Mouse (Mus musculus) macrophage (primary cell): ENCODE data around the gene Emsy. TPM values are rescaled to one million over a fixed set of nuclear protein-coding genes. Genes with fewer than 3 reads are reported as not detected.

ENCODE experiments used
- polyA plus RNA-seq: library from polyadenylated mRNA; stranded (reverse); fragments of 250-400 nt; gene quantifications from 3 replicates; pipeline ENCODE4 v1.2.4, GENCODE M21; 2018; ENCODE audit warnings: inconsistent platforms

The Emsy gene
- polyA plus RNA-seq, 1 experiment from 2014 or later = 23.6 TPM

Other genes with a start within 250 kb of the Emsy start
- not detected in 3 replicates for gene Gucy2d, start 216.4 kb downstream of the Emsy start, polyA plus RNA-seq
- gene Lrrc32, start 167.5 kb downstream of the Emsy start, polyA plus RNA-seq = 0.12 to 0.22 TPM (median 0.19 TPM) in 3 replicates
- gene Thap12, start 46.3 kb upstream of the Emsy start, polyA plus RNA-seq = 17.1 to 29.0 TPM (median 25.8 TPM) in 3 replicates
- not detected in 3 replicates for gene Wnt11, start 178.3 kb upstream of the Emsy start, polyA plus RNA-seq